Mouse (Mus musculus) myocyte (in vitro differentiated cells): ENCODE results near the gene Cryaa. TPM values are rescaled to one million over a fixed set of nuclear protein-coding genes. Genes with fewer than 3 reads are reported as not detected.

Experiments
- H3K27me3 ChIP-seq: one replicate; pipeline ENCODE4 v1.6.1; 2011; ENCODE audit not compliant: control insufficient read depth, insufficient read depth, insufficient read length
- H3K36me3 ChIP-seq: one replicate; pipeline ENCODE4 v1.6.1; 2011; ENCODE audit not compliant: control insufficient read depth, insufficient read depth
- H3K4me2 ChIP-seq: one replicate; pipeline ENCODE4 v1.6.1; 2011; ENCODE audit warnings: low read depth, control low read depth
- H3K4me3 ChIP-seq: one replicate; pipeline ENCODE4 v1.5.1; 2011; ENCODE audit warnings: mild to moderate bottlenecking, control low read depth, moderate library complexity
- H3K79me2 ChIP-seq: one replicate; pipeline ENCODE4 v1.6.1; 2011; ENCODE audit not compliant: control insufficient read depth, insufficient read depth
- H3ac ChIP-seq: one replicate; pipeline ENCODE4 v1.6.1; 2011; ENCODE audit not compliant: control insufficient read depth, insufficient read length
- CEBPB ChIP-seq: IDR thresholded peaks from 2 replicates; pipeline ENCODE4 v1.6.1; 2011; ENCODE audit warnings: mild to moderate bottlenecking, moderate library complexity; ENCODE audit not compliant: poor library complexity, insufficient read depth, severe bottlenecking
- E2F4 ChIP-seq: IDR thresholded peaks from one replicate; pipeline ENCODE4 v1.6.1; 2011; ENCODE audit warnings: mild to moderate bottlenecking, control low read depth, moderate library complexity; ENCODE audit not compliant: insufficient read depth
- MAX ChIP-seq: IDR thresholded peaks from one replicate; pipeline ENCODE4 v1.6.1; 2011; ENCODE audit warnings: low read depth, mild to moderate bottlenecking, control low read depth
- MYOD1 ChIP-seq, 3 experiments: IDR thresholded peaks; one replicate each; pipeline ENCODE4 v1.6.1; 2011; ENCODE audit warnings: control low read depth in 2 of 3, low read depth in 2 of 3, mild to moderate bottlenecking in 2 of 3, moderate library complexity in 1 of 3; ENCODE audit not compliant: insufficient read length in 2 of 3, control insufficient read depth in 1 of 3
- MYOG ChIP-seq, 3 experiments: IDR thresholded peaks; one replicate each; pipeline ENCODE4 v1.6.1; 2011; ENCODE audit warnings: control low read depth in 2 of 3, low read depth in 2 of 3, mild to moderate bottlenecking in 2 of 3; ENCODE audit not compliant: insufficient read length in 2 of 3, control insufficient read depth in 1 of 3, insufficient read depth in 1 of 3
- POLR2A ChIP-seq: IDR thresholded peaks from one replicate; pipeline ENCODE4 v1.6.1; 2011; ENCODE audit warnings: low read depth, mild to moderate bottlenecking, control low read depth, moderate library complexity; ENCODE audit not compliant: insufficient read length
- POLR2AphosphoS2 ChIP-seq: IDR thresholded peaks from one replicate; pipeline ENCODE4 v1.6.1; 2011; ENCODE audit warnings: low read depth, control low read depth; ENCODE audit not compliant: insufficient read length
- REST ChIP-seq: IDR thresholded peaks from one replicate; pipeline ENCODE4 v1.6.1; 2011; ENCODE audit warnings: mild to moderate bottlenecking, control low read depth, moderate library complexity; ENCODE audit not compliant: insufficient read depth, insufficient read length
- SRF ChIP-seq: IDR thresholded peaks from one replicate; pipeline ENCODE4 v1.6.1; 2011; ENCODE audit warnings: low read depth; ENCODE audit not compliant: control insufficient read depth, insufficient read length
- TCF12 ChIP-seq: IDR thresholded peaks from one replicate; pipeline ENCODE4 v1.6.1; 2011; ENCODE audit warnings: mild to moderate bottlenecking, control low read depth; ENCODE audit not compliant: poor library complexity, insufficient read depth, severe bottlenecking
- TCF3 ChIP-seq: IDR thresholded peaks from one replicate; pipeline ENCODE4 v1.6.1; 2011; ENCODE audit warnings: low read depth, control low read depth; ENCODE audit not compliant: insufficient read length
- USF1 ChIP-seq: IDR thresholded peaks from one replicate; pipeline ENCODE4 v1.6.1; 2011; ENCODE audit warnings: low read depth, mild to moderate bottlenecking, control low read depth, moderate library complexity
- polyA plus RNA-seq: library from polyadenylated mRNA; unstranded; fragments of >200 nt; fragmentation: generic; extraction: Trizol; gene quantifications from one replicate; pipeline ENCODE4 v1.2.1, GENCODE M21; 2012; ENCODE audit warnings: missing spikeins

Gene Cryaa
- polyA plus RNA-seq, 1 experiment = not detected

DNA sequence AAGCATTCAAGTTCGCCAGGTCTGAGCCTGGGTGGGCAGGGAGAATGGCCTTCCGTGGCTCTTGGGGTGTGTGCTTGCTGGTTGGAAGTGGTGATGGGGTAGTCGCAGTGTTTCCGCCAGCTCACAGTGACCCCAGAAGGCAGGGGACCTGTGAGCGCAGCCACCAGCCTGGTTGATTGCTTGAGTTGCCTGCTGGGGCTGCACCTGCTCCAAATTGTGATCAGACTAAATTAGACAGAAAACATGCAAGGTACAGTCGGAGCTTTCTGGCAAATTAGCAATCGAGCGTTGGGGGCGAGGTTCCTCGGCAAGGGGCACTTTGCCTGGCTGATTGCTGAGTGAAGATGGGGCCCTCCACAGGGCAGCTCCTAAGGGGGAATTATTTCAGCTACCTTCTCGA lies 20.7 kb downstream of the Cryaa start:
- Histone ChIP-seq H3K4me2 (no peak overlapping the region), H3K27me3 (no peaks in the 10 kb centered on the region), H3K36me3 (no peaks in the 10 kb centered on the region), H3ac (no peak overlapping the region), H3K79me2 (no peaks in the 10 kb centered on the region), H3K4me3 (no peak overlapping the region)
- TF ChIP-seq POLR2A = no peak
- TF ChIP-seq TCF12 = no peak
- TF ChIP-seq E2F4 = no peak
- TF ChIP-seq SRF = no peak
- TF ChIP-seq POLR2AphosphoS2 = no peak
- no peak for TF ChIP-seq CEBPB
- no peak for TF ChIP-seq MYOD1 (IDR thresholded peaks at IDR 0.05; ENCODE audit: control insufficient read depth in 1 of 3, insufficient read length in 2 of 3, low read depth in 2 of 3)
- no peak for TF ChIP-seq MYOG (IDR thresholded peaks at IDR 0.05; ENCODE audit: control insufficient read depth in 1 of 3, insufficient read depth in 1 of 3, insufficient read length in 2 of 3, low read depth in 2 of 3)
- no peak for TF ChIP-seq REST
- no peak for TF ChIP-seq MAX
- TF ChIP-seq TCF3 = no peak
- no peak for TF ChIP-seq USF1

DNA sequence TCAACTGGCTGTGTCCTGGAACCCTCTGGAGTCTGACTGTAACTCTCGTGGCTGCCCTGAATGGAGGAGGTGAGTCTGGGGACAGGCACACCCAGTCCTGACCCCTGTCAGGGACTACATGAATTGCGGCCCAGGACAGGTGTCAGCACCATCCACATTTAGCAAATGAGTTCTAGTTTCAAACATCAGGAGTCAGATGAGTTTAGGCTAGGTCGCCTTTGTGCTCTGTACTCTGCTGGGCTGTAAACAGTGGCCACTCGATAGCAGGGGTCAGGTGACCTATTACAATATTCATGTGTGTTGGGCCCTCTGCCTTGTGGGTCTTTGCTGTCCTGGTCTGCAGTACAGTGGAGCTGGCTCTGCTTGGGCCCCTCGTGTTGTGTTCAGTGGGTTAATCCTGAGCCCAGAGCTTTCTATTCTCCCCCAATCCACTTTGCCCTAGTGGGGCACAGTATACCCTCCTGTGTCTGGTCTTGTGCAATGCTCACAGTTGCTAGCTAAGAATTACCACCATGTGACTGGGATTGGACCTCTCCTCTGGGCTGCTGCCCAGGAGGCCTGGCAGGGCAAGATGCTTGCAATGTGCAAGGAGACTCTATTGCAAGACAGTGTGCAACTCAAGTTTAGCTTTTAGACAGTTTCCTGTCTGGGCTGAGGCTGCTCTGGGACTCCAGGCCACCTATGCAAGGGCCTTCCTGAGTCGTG lies 25.8 kb downstream of the Cryaa start:
- TF ChIP-seq CEBPB (peak; percentile 72; the same call in 1 of the 2 replicates), MYOD1 (IDR thresholded peaks at IDR 0.05; ENCODE audit: control insufficient read depth in 1 of 3, insufficient read length in 2 of 3, low read depth in 2 of 3) (peak; percentile 7 to 90 (median 58)), POLR2AphosphoS2 (no peak), E2F4 (no peak), REST (no peak), SRF (no peak), MYOG (IDR thresholded peaks at IDR 0.05; ENCODE audit: control insufficient read depth in 1 of 3, insufficient read depth in 1 of 3, insufficient read length in 2 of 3, low read depth in 2 of 3) (peak in 1 of 3 experiments; percentile 11)
- Histone ChIP-seq H3K4me2 (no peak overlapping the region), H3ac (no peak overlapping the region), H3K79me2 (no peaks in the 10 kb centered on the region), H3K36me3 (no peaks in the 10 kb centered on the region), H3K4me3 (no peak overlapping the region), H3K27me3 (peaks cover 22% of the 10 kb centered on the region)

DNA sequence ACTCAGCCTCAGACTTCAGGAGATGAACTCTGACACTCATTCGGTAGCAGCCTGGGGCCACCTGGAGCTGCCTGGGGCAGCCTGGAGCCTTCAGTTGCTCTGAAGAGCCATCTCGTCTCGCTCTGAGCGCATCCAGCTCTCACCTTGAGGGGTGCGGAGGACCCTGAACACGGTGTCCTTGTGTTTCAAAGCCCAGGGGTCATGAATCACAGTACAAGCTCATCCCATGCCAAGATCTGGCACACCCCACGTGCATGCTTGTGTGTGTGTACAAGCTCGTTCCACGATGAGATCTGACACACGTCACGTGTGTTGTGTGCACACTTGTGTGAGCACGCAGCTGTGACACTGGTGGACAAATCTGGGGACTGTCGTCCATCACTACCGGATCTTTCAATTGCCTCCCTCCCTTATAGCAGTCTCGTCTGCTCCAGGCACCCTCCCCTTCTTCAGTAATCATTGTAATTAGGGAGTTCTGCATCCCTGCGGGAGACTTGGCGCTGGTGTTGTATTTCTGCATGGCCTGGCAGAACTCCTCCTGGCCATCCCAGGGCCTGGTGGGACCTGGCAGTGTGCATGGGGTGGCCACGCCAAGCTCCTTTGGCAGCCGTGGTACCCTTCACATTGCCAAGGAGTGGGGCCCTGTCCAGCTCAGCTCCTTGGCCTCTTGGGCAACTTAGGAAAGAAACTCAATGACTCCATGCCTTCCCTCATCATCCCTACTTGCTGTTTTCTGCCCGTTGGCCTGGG lies 27.8 kb downstream of the Cryaa start:
- Histone ChIP-seq H3K27me3 (peaks cover 22% of the 10 kb centered on the region), H3K36me3 (no peaks in the 10 kb centered on the region), H3ac (no peak overlapping the region), H3K4me3 (no peak overlapping the region), H3K79me2 (no peaks in the 10 kb centered on the region), H3K4me2 (no peak overlapping the region)
- TF ChIP-seq REST (no peak), MAX (no peak), MYOD1 (IDR thresholded peaks at IDR 0.05; ENCODE audit: control insufficient read depth in 1 of 3, insufficient read length in 2 of 3, low read depth in 2 of 3) (no peak), SRF (no peak), TCF3 (no peak), TCF12 (no peak), POLR2A (no peak)

DNA sequence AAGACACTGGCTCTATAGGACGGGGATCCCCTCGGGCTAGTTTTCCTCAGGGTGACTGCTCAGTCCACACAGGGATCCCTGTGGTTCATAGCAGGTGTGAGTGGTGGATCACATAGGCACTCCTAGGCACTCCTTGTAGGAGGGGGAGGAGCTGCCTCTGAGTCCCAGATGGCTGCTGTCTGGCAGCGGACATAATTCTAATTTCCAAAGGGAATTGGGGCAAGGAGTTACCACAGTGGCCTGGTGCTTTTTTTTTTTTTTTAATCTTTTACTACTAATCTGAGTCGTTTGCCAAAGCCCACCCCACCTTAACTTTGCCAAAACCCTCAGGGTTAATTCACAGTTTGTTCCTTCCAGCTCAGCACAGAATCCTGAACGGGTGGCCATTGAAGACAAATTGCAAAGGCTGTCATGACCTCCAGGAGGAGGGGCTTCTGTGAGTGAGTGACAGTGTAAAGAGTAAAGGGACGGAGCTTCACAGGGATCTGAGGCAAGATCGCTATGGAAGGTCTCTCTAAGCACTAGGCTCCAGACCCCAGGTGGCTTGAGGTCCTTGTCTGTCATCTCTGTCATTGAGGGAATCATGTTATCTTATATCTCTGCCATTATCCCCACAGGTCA lies 31.6 kb downstream of the Cryaa start:
- Histone ChIP-seq H3K79me2 (no peaks in the 10 kb centered on the region), H3ac (no peak overlapping the region), H3K4me3 (no peak overlapping the region), H3K36me3 (no peaks in the 10 kb centered on the region), H3K4me2 (no peak overlapping the region), H3K27me3 (peaks cover 22% of the 10 kb centered on the region)
- no peak for TF ChIP-seq REST
- TF ChIP-seq SRF = no peak
- TF ChIP-seq MYOG (IDR thresholded peaks at IDR 0.05; ENCODE audit: control insufficient read depth in 1 of 3, insufficient read depth in 1 of 3, insufficient read length in 2 of 3, low read depth in 2 of 3) = peak in 1 of 3 experiments; percentile 16
- TF ChIP-seq POLR2A = no peak
- no peak for TF ChIP-seq USF1
- no peak for TF ChIP-seq MAX
- no peak for TF ChIP-seq TCF3
- peak in 1 of 3 experiments; percentile 10 for TF ChIP-seq MYOD1 (IDR thresholded peaks at IDR 0.05; ENCODE audit: control insufficient read depth in 1 of 3, insufficient read length in 2 of 3, low read depth in 2 of 3)
- TF ChIP-seq POLR2AphosphoS2 = no peak
- TF ChIP-seq CEBPB = no peak
- no peak for TF ChIP-seq TCF12
